Mouse (Mus musculus) heart, adult 8-10 months (tissue): ENCODE results near the gene Spast. TPM values are rescaled to one million over a fixed set of nuclear protein-coding genes. Genes with fewer than 3 reads are reported as not detected.
"Not testable (repeated sequence)": the region's sequence is repeated elsewhere in the genome, so short reads cannot be mapped to it uniquely, and the experiment has no call there.

Source experiments
- DNase-seq: peaks from one replicate; pipeline ENCODE4 v3.0.0; 2022; ENCODE audit warnings: low spot score
- total RNA-seq, 4 experiments: library from RNA; stranded (reverse); gene quantifications; 2 replicates each; pipeline ENCODE4 v1.2.4; 2022

Gene Spast
- total RNA-seq, 4 experiments from 2014 or later, result 25.0 to 31.7 (median 27.7) TPM

DNA sequence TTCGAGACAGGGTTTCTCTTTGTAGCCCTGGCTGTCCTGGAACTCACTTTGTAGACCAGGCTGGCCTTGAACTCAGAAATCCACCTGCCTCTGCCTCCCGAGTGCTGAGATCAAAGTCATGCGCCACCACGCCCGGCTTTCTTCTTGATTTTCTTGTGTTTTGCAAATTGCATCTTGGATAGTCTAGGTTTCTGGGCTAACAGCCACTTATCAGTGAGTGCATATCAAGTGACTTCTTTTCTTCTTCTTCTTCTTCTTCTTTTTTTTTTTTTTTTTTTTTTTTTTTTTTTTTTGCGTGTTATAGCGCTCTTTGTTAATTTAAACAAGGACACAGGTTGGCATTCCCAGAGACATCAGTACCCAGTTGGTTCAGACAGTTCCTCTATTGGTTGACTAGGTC, 11.6 kb upstream of the Spast start:
- not testable (repeated sequence) for DNase-seq

DNA sequence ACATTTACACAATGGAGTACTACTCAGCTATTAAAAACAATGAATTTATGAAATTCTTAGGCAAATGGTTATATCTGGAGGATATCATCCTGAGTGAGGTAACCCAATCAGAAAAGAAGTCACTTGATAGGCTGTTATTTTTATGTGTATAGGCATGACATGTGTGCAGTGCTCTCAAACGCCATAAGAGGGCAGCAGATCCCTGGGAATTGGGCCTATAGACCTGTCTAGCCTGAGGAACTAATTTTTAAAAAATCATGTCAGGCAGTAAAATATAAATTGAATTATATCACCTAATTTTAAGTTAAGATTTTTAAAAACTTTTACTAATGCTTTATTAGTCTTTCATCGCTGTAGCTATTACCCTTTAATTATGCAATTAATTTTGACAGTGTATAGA, 10.6 kb upstream of the Spast start:
- not testable (repeated sequence) for DNase-seq

DNA sequence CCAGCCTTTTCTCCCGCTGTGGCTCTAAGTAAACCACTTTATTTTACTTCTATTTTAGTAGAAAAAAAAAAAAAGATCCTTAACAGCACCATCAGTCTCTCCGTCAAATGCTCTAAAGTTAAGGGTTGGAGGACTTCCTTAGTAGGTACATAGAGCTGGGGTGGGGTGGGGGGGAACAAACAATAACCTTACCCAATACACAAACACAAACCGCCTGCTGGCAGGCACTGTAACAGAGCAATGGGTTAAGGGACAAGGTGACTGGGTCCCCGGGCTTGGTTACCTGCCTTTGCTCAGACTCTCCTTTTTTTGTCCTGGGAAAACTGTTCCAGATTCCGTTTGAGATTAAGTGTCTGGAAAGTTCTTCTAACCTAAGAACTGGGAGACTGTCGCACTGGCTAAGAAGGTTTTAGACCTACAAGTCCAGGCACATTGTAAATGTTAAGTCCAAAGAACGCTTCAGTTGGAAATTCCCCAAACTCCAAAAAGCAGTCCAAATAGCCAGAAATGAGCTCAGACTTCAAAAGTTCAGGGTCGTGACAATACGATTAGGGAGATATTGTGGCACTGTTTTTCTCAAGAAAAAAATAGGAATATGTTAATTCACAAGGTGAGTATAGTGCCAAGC, 7.6 kb upstream of the Spast start:
- DNase-seq, result no peak

DNA sequence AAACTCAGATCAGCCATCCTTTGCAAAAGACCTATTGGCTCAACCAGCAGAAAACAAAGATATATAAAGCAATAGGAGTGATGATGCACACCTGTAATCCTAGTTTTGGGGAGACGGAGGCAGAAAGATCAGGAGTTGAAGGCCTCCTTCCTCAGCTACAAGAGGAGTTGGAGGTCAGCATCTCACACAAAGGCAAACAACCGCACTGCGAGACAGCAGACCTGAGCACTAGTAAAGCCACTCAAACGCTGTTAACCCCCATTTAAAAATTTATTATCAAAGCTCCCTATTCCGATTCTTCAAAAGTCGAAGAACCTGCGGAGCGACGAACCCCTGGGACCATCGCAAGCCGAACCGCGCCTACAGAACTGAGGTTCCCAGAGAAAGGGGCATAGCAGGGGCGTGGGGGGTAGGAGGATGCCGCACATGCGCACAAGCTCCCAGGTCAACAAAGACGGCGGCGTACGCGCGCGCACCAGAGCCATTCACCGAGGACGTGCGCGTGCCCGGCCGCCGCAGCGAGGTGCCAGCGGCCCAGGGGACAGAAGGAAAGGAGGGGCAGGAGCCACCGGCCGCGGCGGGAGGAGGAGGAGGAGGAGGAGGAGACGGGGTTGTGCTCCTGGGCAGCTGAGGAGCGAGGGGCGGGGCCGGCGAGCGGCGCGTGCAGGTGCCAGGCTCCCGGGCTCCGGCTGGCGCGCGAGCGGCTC, 409 bp upstream of the Spast start:
- DNase-seq, result peak; percentile 91

DNA sequence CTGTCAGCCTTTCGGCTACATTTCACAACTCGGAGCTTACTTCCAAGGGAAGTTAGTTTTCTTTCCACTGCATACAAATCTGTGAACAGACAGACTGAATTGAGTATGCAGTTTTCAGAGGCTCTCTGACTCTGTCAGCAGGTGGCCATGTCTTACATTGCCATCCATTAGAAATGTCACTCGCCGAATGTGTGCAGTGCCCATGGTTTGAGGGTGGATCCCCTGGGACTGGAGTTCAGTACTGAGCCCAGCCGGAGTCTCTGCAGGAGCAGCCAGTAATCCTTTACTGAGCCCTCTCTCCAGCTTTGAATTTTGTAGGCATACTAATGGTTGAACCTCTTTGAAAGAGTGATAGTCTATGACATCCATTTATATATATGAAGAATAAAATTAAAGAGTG, 2.4 kb downstream of the Spast start:
- DNase-seq, result no peak

DNA sequence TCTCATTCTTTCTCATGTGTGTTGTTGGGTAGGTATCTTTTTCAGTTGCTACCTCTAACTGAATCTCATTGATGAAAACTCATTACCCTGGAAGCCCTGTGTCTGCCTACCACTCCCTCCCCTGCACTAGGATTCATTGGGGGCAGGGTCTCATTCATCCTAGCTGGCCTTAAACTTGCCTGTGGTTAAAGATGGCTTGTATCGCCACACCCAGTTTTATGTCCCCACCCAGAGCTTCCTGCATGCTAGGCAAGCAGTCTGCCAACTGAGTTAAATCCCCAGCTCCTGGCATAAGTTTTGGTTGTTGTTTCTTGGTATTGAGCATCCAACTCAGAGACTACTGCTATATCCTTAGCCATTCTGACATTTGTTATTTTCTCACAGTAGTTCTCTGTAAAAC, 24.8 kb downstream of the Spast start:
- DNase-seq, result no peak

DNA sequence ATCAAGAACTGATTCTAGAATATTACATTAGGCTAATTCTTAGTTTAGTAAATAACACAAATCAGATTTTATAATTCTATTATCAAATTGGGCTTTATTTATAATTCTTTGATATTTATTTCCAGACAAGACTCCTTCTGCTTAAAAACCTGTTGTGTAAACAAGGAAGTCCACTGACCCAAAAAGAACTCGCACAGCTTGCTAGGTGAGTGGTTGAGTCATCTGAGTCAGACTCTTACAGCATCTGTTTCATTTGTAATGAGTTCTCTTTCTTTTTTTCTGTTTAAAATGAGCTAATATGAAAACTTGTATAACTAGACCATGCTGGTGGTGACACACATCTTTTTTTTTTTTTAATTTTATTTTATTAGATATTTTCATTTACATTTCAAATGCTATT, 38.1 kb downstream of the Spast start:
- DNase-seq, result no peak

DNA sequence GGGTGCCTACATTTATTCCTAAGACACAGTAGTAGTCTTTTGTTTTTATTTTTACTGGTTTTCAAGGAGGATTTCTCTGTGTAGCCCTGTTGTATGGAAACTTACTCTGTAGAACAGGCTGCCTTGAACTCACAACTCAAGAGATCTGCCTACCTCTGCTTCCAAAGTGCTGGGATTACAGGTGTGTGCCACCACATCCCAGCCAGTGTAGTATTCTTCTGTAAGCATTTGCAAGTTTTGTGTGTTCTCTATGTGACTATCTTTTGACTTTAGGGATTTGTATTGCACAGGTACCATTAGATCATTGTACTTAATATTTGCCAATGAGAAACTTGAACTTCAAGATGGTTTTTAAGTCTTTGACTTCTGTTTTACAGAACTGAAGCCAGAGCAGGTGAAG, 47.9 kb downstream of the Spast start:
- no peak for DNase-seq

DNA sequence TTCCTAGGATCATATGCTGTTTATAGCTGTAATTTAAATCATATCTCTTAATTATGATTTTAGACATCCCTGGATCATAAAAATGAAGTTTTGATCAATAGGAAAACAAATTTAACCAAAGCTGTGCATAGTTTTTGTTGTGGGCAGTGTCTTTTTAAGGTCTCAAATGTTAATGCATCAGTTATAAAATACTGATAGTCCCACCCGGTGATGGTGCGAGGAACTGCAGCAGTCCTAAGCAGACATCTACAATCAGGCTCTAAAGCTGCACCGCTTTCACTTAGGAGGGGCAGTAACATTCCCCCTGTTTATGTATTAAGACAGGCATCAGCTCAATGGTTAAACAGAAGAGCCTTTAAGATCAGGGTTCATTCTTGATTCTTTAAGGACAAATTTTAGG, 51.1 kb downstream of the Spast start:
- DNase-seq, result no peak

DNA sequence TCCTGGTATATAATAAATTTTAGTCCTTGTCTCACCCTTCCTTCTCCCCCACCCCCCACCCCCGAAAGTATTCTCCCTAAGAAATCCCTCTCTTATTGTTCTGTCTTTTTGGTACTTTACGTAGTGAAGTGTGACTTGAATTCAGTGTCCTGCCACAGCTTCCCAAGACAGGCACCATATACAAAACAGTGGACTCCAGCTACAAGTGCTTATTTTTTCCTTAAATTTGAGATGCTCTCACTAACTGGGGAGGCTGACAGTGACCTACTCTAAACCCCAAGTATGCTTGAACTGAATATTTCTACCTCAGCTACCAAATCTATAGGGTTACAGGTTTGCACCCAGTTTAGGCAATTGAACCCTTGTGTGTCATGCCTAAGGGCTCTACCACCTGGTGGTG, 55.6 kb downstream of the Spast start:
- DNase-seq, result no peak

DNA sequence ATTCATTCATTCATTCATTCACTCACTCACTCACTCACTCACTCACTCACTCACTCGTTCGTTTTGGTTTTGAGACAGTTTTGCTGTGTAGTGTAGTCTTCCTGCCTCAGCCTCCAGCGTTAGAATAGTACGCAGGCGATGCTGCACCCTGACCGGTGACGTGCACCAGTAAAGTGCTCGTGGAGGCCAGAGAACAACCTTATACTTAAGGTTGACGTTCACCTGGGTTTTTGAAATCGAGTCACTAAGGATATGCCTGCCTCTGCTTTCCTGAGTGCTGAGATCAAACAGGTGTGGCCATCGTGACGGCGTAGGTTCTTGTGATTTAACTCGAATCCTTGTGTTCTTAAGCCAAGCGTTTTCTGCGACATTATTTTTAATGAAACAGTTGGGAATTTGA, 56.1 kb downstream of the Spast start:
- DNase-seq, result no peak

DNA sequence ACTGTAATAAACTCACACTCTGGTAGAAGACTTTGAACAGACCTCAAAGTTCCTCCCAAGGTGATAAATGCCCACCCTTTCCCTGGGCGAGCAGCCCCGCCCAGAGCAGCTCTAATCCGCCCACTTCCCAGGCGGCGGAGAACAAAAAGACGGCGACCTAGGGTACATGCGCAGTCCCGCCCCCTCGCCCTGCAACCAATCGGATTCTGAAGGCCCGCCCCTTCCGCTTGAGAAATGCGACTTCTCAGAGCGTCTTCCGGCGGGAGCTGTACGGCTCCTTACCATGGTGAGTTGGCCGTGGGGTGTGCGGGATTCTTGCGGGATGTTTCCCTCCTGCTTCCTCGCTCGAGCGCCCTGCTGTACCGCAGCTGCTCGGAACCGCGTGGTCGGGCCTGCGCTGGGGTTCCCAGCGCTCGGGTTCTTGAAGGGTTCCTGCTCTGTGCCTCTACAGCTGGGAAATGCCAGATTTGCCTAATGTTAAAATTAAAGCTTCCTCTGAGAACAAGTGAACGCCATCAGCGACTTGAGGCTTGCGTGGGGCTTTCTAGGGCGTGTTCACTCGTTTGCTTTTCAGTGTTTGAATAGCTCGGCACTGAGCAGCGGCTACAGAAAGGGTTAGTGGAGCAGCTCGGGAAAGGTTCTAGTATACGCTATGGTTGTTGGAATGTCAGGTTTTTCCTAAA, 56.7 kb downstream of the Spast start, which contains the start of gene Slc30a6:
Slc30a6 (plus strand) TSS at position 226 of the 683 bp plus-strand sequence.
- peak; percentile 97 for DNase-seq

DNA sequence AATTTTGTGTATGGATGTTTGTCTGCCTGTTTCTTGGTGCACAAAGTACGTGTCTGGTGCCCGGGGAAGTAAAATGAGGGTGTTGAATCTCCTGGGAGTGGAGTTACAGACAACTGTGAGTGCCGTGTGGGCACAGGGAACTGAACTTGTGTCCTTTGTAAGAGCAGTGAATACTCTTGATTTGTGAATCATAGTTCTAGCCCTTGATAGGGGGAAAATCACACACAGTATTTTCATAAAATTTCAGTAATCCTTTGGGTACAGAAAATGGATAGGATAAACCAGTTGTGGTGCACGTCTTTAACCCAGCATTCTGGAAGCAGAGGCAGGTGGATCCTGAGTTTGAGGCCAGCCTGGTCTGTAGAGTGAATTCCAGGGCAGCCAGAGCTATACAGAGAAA, 58.0 kb downstream of the Spast start:
- no peak for DNase-seq

DNA sequence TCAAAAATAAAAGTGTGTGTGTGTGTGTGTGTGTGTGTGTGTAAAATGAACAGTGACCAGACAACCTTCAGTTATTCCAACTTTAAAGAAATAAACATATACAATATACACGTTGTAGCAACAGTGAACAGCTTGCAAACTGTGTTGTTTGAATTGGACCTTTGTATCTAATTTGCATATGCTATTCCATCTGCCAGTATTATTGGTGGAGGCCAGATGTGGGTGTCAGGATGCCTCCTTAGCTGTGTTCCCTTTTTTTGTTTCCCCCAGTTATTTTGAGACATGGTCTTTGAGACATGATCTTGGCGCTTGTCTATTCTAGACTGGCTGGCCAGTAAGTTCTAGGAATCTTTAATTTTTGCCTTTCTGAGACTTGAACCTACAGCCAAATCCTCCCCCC, 58.4 kb downstream of the Spast start:
- DNase-seq, result no peak

DNA sequence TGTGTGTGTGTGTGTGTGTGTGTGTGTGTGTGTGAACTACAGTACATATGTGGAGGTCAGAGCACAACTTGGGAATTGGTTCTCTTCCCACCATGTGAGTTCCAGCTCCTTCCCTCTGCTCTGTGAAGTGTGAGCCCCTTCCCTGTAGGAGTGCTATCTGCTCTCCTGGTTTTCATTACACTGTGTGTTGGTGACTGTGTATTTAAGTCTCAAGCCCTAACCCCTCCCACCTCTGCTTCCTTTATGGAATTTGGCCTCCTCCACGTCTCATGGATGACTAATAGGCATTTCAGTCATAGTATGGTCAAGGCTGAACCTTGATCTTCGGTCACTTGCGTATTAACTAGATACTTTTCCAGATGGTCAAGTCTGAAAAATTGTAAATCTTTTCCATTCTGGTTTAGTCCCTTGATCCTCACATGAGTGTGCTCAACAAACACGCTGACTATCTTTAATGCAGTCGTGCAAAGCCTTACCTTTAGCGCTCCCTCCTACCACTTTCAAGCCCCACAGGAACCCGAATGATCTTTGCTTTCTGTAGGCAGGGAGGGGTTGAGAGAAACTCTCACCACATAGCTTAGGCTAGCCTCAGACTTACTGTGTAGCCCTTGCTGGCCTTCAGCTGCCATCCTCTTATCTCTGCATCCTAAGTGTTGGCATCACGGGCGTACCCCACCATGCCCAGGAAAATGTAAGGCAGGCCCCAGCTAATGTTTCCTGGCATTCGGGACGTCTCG, 63.9 kb downstream of the Spast start:
- DNase-seq, result no peak

DNA sequence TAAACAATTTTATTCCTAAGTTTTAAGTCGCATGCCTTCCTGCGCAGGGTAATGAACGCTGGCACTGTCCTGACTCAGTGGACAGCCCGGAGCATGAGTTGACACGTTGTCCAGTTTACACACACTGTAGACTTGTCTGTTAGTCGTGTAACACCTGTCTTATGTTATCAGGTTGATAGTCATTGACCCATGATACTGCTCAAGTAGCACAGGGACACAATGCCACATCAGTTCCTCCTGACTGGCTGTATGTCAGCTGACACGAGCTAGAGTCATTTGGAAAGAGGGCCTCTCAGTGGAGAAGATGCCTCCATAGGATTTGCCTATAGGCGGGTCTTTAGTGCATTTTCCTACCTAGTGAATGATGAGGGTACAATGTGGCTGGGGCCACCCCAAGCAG, 67.7 kb downstream of the Spast start:
- no peak for DNase-seq

DNA sequence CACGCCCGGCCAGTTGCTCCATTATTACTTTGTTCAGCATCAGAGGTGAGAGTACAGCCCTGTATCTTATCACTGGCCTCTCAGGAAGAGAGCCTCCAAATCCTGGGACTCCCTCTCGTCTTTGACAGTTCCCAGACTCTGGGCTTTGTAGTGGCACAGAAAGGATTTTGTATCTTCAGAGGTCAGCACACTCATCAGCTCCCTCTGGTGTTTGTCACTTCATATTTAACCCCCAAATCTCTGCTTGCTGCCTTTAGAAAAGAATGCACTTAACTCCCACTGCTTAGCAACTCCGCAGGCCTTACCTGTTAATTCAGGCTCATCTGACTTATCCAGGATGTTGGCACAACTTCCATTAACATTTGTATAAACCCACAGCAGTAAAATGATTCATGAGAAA, 70.9 kb downstream of the Spast start:
- no peak for DNase-seq

DNA sequence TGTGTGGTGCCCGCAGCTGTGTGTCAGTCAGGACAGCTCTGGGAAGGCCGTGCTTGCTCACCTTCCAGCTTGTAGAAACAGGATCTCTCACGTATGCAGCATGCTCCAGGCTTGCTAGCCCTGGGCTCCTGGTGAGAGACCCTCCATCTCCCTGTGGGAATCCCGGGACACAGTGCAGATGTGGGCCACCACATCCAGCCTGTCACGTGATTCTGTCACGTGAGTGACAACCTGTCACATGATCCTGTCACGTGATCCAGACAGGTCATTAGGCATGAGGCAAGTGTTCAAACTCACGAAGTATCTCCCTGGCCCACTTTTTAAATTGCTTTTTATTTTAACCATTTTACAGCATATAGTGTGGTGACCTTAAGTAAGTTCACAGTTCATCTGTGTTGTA, 74.5 kb downstream of the Spast start:
- no peak for DNase-seq

DNA sequence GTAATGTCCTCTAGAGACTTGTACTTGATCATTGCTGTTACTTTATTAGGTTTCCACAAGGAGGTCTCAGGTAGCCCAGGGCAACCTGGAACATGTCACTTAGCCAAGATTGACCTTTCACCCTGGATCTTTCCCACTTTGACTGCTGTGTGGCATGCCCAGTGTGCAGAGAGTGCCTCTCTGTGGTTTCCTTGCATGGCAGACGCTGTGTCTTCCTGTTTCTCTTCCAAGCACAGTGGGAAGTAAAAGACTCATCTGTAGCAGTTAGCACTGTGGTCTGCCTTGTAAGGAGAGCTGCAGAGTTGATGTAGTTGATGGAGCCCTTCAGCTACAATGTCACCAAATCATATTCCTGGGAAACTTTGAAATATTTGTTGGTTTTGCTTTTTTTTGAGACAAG, 75.9 kb downstream of the Spast start:
- no peak for DNase-seq

DNA sequence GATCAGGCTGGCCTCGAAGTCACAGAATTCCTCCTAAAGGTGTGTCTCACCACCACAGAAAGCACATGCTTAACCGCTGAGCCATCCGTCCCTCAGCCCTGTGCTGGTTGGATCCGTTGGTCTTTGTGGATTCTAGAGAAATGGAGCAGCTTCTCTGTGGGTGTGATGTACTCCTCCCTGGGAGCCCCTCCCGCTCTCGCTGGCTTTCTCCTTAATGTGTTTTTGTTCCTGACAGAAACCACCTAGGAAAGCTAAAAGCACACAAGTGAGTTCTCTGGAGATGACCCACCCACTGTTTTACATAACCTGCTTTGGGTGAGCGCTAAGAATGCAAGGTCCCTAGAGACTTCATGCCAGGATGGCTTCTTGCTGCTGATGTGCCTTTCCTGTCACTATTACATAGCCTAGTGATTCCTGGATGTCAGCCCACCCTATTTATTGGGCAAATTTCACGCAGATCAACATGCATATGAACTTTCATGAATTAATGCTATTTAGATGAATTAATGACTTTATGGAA, 78.1 kb downstream of the Spast start:
- DNase-seq, result no peak

DNA sequence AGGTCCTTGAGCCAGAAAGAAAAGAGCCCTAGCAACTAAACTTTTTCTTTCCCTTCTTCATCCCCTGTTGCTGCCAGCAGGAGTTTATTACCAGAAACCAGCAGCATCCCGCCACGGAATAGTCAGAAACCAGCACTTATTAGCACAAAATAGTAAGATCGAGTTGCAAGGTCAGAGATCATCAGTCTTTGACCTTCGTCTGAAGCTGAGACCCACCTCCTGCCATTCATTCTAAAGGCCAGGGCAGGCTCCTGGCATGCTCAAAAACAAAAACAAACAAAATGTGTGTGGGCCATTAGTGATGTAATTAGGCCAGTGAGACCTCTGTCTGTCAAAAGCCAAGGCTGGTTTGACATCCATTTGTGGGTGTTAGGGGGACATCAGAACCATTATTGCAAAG, 79.4 kb downstream of the Spast start:
- DNase-seq, result no peak

DNA sequence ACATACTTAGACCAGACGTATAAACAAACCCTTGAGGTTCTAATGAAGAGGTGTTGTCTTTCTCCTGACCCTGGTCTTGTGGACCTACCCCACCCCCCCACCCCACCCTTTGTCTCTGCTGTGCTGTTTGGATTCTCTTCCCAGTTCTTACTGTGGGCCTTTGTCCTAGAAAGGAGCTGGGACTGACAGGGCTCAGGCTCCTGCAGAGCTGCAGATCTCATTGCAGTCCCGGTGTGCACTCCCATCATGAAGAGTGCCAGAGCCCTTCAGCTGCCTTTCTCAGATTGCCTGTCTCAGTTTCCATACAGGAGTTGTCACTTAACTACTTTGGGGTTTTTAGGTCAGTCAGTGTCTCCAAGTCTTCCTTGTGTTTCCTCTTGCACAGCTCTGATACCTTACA, 81.9 kb downstream of the Spast start:
- no peak for DNase-seq
